Mouse (Mus musculus): ENCODE results near the gene Pdlim4. TPM values are rescaled to one million over a fixed set of nuclear protein-coding genes. Genes with fewer than 3 reads are reported as not detected.
A peak's percentile ranks its signal among the peaks of the same experiment; 100 is the strongest.

The Pdlim4 gene
- polyA plus RNA-seq, 1 experiment from 2014 or later, result 37.4 TPM

DNA sequence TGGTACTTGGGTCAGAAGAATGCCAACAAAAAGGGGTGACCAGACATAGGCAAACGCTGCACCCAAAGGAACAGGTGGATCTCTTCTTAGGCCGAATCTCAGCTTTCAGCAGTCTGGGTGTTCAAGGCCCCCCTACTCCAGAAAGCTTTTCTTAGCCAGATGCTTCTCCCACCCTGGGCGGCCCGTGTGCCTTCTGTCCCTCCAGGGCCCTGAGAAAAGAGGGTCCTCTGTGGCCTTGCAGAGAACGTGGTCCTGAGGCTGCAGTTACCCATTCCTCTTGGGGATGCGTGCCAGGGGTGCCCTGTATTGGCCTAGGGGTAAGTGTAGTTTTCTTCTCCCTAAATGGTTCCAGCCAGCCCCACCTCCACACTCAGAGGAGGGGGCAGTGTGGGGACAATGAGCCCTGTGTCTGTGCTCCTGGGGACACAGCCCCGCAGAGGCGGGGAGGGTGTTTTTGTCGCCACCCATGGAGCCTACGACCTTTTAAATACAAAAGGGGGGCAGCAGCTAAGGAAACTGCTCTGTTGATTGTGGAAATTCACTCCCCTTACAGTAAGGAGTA, 10.7 kb downstream of the Pdlim4 start:
- Histone ChIP-seq H3K27me3 (replicated peaks; ENCODE audit: control insufficient read depth, insufficient read depth, low read length) (no peaks in the 10 kb centered on the region), H3K4me1 (ENCODE audit: control insufficient read depth, insufficient read depth, low read depth, low read length) (peaks cover 30% of the 10 kb centered on the region), H3K4me3 (ENCODE audit: low read length) (no peak overlapping the region), H3K9ac (ENCODE audit: low read depth, low read length) (no peak overlapping the region), H3K4me2 (ENCODE audit: low read length) (no peak overlapping the region), H3K27ac (ENCODE audit: low read depth, low read length) (peak overlapping the region; percentile 65), H3K36me3 (ENCODE audit: control insufficient read depth, insufficient read depth, low read length) (no peaks in the 10 kb centered on the region), H3K9me3 (ENCODE audit: control insufficient read depth, low read length) (no peaks in the 10 kb centered on the region)
- WGBS, result 25% methylated on average over 10 of the region's 10 CpGs
- ATAC-seq, result peak; percentile 76

DNA sequence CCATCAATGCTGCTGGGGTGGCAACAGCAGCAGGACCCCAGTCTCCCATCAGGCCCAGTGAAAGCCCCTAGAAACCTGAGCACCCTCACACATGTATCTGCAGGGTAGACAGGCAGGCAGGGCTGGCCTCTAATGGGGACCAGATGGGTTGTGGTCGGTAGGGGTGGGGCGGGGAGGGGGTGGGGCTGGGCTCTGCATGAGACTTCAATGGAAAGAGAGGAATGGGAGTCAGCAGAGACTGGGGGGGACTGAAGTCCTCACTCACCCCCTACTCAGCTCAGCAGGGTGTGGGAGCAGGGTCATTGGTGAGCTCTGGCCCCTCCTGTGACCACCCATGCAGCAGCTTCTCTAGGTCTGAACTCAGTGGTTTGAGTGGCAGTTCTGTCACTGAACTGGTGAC, 11.4 kb downstream of the Pdlim4 start:
- H3K27me3 ChIP-seq (replicated peaks; ENCODE audit: control insufficient read depth, insufficient read depth, low read length), result no peaks in the 10 kb centered on the region
- H3K9me3 ChIP-seq (ENCODE audit: control insufficient read depth, low read length), result no peaks in the 10 kb centered on the region
- 0 out of 2 replicates have a peak overlapping the region, but pooled peaks have one; percentile 49 for H3K27ac ChIP-seq (ENCODE audit: low read depth, low read length)
- 40% methylated on average over 2 of the region's 2 CpGs for WGBS
- H3K4me1 ChIP-seq (ENCODE audit: control insufficient read depth, insufficient read depth, low read depth, low read length), result peaks cover 30% of the 10 kb centered on the region
- no peak overlapping the region for H3K4me3 ChIP-seq (ENCODE audit: low read length)
- H3K4me2 ChIP-seq (ENCODE audit: low read length), result no peak overlapping the region
- no peak for ATAC-seq
- no peak overlapping the region for H3K9ac ChIP-seq (ENCODE audit: low read depth, low read length)
- H3K36me3 ChIP-seq (ENCODE audit: control insufficient read depth, insufficient read depth, low read length), result no peaks in the 10 kb centered on the region

DNA sequence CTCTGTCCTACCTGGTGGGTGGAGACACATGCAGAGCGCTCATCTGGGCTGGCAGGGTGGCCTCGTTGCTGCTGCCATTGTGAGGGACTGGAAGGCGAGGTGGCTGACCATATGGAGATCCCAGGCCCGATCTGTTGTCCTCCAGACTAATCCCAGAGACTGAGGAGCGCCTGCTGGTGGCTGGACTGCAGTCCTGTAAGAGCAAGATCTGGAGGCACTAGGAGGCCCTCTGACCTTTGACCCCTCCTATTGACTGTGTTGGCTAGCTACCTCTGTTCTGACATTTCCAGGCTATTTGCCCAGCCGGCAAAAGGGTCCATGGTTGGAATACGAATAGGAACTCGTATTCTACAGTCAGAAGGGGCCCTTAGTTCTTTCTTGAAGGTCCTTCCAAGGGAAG, 12.7 kb downstream of the Pdlim4 start:
- Histone ChIP-seq H3K27me3 (replicated peaks; ENCODE audit: control insufficient read depth, insufficient read depth, low read length) (no peaks in the 10 kb centered on the region), H3K4me2 (ENCODE audit: low read length) (no peak overlapping the region), H3K9me3 (ENCODE audit: control insufficient read depth, low read length) (no peaks in the 10 kb centered on the region), H3K36me3 (ENCODE audit: control insufficient read depth, insufficient read depth, low read length) (no peaks in the 10 kb centered on the region), H3K4me3 (ENCODE audit: low read length) (no peak overlapping the region), H3K27ac (ENCODE audit: low read depth, low read length) (no peak overlapping the region), H3K9ac (ENCODE audit: low read depth, low read length) (no peak overlapping the region), H3K4me1 (ENCODE audit: control insufficient read depth, insufficient read depth, low read depth, low read length) (peaks cover 22% of the 10 kb centered on the region)
- peak; percentile 46 for ATAC-seq
- 30% methylated on average over 8 of the region's 8 CpGs for WGBS

- no peaks in the 10 kb centered on the region for H3K9me3 ChIP-seq (ENCODE audit: control insufficient read depth, low read length)
- H3K27ac ChIP-seq (ENCODE audit: low read depth, low read length), result no peak overlapping the region
- no peak overlapping the region for H3K4me2 ChIP-seq (ENCODE audit: low read length)
- 45% methylated on average over 6 of the region's 6 CpGs for WGBS
- H3K9ac ChIP-seq (ENCODE audit: low read depth, low read length), result no peak overlapping the region
- H3K4me3 ChIP-seq (ENCODE audit: low read length), result no peak overlapping the region
- H3K4me1 ChIP-seq (ENCODE audit: control insufficient read depth, insufficient read depth, low read depth, low read length), result peaks cover 12% of the 10 kb centered on the region
- H3K27me3 ChIP-seq (replicated peaks; ENCODE audit: control insufficient read depth, insufficient read depth, low read length), result no peaks in the 10 kb centered on the region
- ATAC-seq, result no peak
- no peaks in the 10 kb centered on the region for H3K36me3 ChIP-seq (ENCODE audit: control insufficient read depth, insufficient read depth, low read length)
Observed at GRCm38 (mm10) chr11:54054257-54054656, 14.6 kb downstream of the Pdlim4 start.

GRCm38 (mm10) chr11:54053090-54053489, 15.7 kb downstream of the Pdlim4 start:
- no peak for ATAC-seq

GRCm38 (mm10) chr11:54052128-54052527, 16.7 kb downstream of the Pdlim4 start:
- no peaks in the 10 kb centered on the region for H3K27me3 ChIP-seq (replicated peaks; ENCODE audit: control insufficient read depth, insufficient read depth, low read length)
- no peak overlapping the region for H3K9ac ChIP-seq (ENCODE audit: low read depth, low read length)
- H3K4me2 ChIP-seq (ENCODE audit: low read length), result no peak overlapping the region
- WGBS, result 94% methylated on average over 5 of the region's 5 CpGs
- no peak overlapping the region for H3K27ac ChIP-seq (ENCODE audit: low read depth, low read length)
- H3K4me3 ChIP-seq (ENCODE audit: low read length), result no peak overlapping the region
- no peak for ATAC-seq
- peaks cover under 1% of the 10 kb centered on the region; the same call in 1 of the 2 replicates for H3K4me1 ChIP-seq (ENCODE audit: control insufficient read depth, insufficient read depth, low read depth, low read length)
- no peaks in the 10 kb centered on the region for H3K36me3 ChIP-seq (ENCODE audit: control insufficient read depth, insufficient read depth, low read length)
- H3K9me3 ChIP-seq (ENCODE audit: control insufficient read depth, low read length), result no peaks in the 10 kb centered on the region

More at GRCm38 (mm10) chr11:54053090-54053489, 15.7 kb downstream of the Pdlim4 start:
- Histone ChIP-seq H3K9ac (ENCODE audit: low read depth, low read length) (no peak overlapping the region), H3K4me1 (ENCODE audit: control insufficient read depth, insufficient read depth, low read depth, low read length) (peaks cover 4% of the 10 kb centered on the region), H3K27ac (ENCODE audit: low read depth, low read length) (no peak overlapping the region), H3K4me2 (ENCODE audit: low read length) (no peak overlapping the region), H3K9me3 (ENCODE audit: control insufficient read depth, low read length) (no peaks in the 10 kb centered on the region), H3K36me3 (ENCODE audit: control insufficient read depth, insufficient read depth, low read length) (no peaks in the 10 kb centered on the region), H3K27me3 (replicated peaks; ENCODE audit: control insufficient read depth, insufficient read depth, low read length) (no peaks in the 10 kb centered on the region), H3K4me3 (ENCODE audit: low read length) (no peak overlapping the region)
- whole genome bisulfite sequencing, result 87% methylated on average over 7 of the region's 7 CpGs

DNA sequence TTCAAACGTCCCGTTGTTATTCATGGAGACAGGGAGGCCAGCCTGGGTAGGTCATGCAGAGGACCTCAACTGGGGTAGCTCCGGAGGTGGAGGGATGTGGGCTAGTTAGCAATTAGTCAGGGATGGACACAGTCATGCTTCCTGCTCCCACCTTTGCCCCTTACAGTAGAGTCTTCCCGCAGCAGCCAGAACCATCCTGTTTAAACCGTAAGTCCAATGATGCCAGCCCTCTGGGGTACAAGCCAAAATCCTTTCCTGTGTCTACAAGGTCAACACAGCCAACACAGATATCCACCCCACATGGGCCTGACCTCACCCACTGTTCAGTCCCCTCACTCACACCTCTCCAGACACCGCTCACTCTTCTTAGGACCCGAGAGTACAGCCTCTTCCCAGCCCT, 17.7 kb downstream of the Pdlim4 start:
- WGBS, result 87% methylated on average over 7 of the region's 7 CpGs
- Histone ChIP-seq H3K4me1 (ENCODE audit: control insufficient read depth, insufficient read depth, low read depth, low read length) (no peaks in the 10 kb centered on the region), H3K4me2 (ENCODE audit: low read length) (no peak overlapping the region), H3K36me3 (ENCODE audit: control insufficient read depth, insufficient read depth, low read length) (no peaks in the 10 kb centered on the region), H3K4me3 (ENCODE audit: low read length) (no peak overlapping the region), H3K9me3 (ENCODE audit: control insufficient read depth, low read length) (no peaks in the 10 kb centered on the region), H3K9ac (ENCODE audit: low read depth, low read length) (no peak overlapping the region), H3K27me3 (replicated peaks; ENCODE audit: control insufficient read depth, insufficient read depth, low read length) (no peaks in the 10 kb centered on the region), H3K27ac (ENCODE audit: low read depth, low read length) (no peak overlapping the region)
- no peak for ATAC-seq

- no peak for ATAC-seq
- WGBS, result 77% methylated on average over 2 of the region's 2 CpGs
- H3K9me3 ChIP-seq (ENCODE audit: control insufficient read depth, low read length), result no peaks in the 10 kb centered on the region
Observed at GRCm38 (mm10) chr11:54050205-54050604, 18.6 kb downstream of the Pdlim4 start.

GRCm38 (mm10) chr11:54040676-54041075, 28.1 kb downstream of the Pdlim4 start:
- H3K4me2 ChIP-seq (ENCODE audit: low read length), result no peak overlapping the region
- H3K36me3 ChIP-seq (ENCODE audit: control insufficient read depth, insufficient read depth, low read length), result no peaks in the 10 kb centered on the region
- H3K4me1 ChIP-seq (ENCODE audit: control insufficient read depth, insufficient read depth, low read depth, low read length), result no peaks in the 10 kb centered on the region
- H3K4me3 ChIP-seq (ENCODE audit: low read length), result no peak overlapping the region
- no peaks in the 10 kb centered on the region for H3K9me3 ChIP-seq (ENCODE audit: control insufficient read depth, low read length)
- WGBS, result 96% methylated on average over 6 of the region's 6 CpGs
- H3K27ac ChIP-seq (ENCODE audit: low read depth, low read length), result no peak overlapping the region
- no peak overlapping the region for H3K9ac ChIP-seq (ENCODE audit: low read depth, low read length)
- H3K27me3 ChIP-seq (replicated peaks; ENCODE audit: control insufficient read depth, insufficient read depth, low read length), result no peaks in the 10 kb centered on the region
- no peak for ATAC-seq

More at GRCm38 (mm10) chr11:54050205-54050604, 18.6 kb downstream of the Pdlim4 start:
- Histone ChIP-seq H3K27ac (ENCODE audit: low read depth, low read length) (no peak overlapping the region), H3K9ac (ENCODE audit: low read depth, low read length) (no peak overlapping the region), H3K27me3 (replicated peaks; ENCODE audit: control insufficient read depth, insufficient read depth, low read length) (no peaks in the 10 kb centered on the region), H3K36me3 (ENCODE audit: control insufficient read depth, insufficient read depth, low read length) (no peaks in the 10 kb centered on the region), H3K4me1 (ENCODE audit: control insufficient read depth, insufficient read depth, low read depth, low read length) (no peaks in the 10 kb centered on the region), H3K4me2 (ENCODE audit: low read length) (no peak overlapping the region), H3K4me3 (ENCODE audit: low read length) (no peak overlapping the region)

Data from hindbrain, embryonic 16.5 days (tissue).